Mouse (Mus musculus) adrenal gland, postnatal 25 days (tissue): ENCODE measurements around the gene Aurkb. TPM values are rescaled to one million over a fixed set of nuclear protein-coding genes. Genes with fewer than 3 reads are reported as not detected.
"Not testable (repeated sequence)": the region's sequence is repeated elsewhere in the genome, so short reads cannot be mapped to it uniquely, and the experiment has no call there.

Experiments used
- DNase-seq: peaks from one replicate; pipeline ENCODE4 v3.0.0; 2021; ENCODE audit warnings: mixed read lengths
- total RNA-seq: library from RNA; stranded (reverse); gene quantifications from 2 replicates; pipeline ENCODE4 v1.2.3, GENCODE M21; 2021

The Aurkb gene
- total RNA-seq, 1 experiment from 2014 or later = 9.7 TPM

DNA sequence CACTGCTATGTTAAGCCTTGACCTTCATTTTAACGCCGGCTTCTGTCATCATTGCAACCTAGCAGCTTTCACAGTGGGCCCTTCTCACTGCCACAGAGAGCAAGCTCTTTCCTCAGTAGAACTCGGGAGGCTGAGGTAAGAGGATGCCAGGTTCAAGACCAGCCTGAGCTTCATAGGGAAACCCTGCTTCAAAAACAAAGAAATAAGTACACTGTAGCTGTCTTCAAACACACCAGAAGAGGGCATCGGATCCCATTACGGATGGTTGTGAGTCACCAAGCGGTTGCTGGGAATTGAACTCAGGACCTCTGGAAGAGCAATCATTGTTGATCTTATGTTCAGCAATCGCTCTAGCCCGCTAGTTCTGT lies 35.4 kb downstream of the Aurkb start:
- no peak for DNase-seq

DNA sequence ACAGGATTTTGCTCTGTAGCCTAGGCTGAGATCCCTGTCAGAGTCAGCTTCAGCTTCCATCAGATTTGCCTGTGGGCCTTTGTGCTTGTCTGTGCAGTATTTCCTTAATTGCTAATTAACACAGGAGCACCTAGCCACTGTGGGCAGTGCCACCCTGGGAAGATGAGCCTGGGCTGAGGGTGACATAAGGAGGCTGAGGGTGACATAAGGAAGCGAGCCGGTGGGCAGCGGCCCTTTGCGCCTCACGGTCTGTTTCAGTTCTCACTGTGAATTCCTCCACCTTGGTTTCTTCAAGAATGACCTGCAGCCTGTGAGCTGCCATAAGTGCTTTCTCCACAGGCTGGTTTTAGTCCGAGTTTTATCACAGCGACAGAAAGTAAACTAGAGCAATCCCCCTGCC lies 36.2 kb downstream of the Aurkb start:
- DNase-seq = no peak

DNA sequence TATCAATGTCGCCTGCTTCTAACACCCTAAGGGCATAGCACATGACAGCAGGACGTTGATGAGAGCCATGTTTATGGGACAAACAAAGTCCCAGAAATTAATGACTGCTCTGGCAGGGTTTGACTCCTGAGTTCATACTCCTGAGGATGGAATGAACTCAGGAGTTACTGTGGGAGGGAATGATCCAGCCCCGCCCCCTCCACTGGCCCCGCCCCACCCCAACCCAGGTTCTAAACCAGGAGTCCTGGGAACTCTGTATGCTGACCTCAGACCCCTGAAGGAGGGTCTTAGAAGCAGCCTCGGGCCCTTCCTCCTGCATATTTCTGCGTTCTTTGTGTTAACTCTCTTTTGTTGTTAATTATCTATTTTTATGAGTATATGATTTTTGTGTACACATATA lies 40.2 kb downstream of the Aurkb start:
- DNase-seq = no peak

DNA sequence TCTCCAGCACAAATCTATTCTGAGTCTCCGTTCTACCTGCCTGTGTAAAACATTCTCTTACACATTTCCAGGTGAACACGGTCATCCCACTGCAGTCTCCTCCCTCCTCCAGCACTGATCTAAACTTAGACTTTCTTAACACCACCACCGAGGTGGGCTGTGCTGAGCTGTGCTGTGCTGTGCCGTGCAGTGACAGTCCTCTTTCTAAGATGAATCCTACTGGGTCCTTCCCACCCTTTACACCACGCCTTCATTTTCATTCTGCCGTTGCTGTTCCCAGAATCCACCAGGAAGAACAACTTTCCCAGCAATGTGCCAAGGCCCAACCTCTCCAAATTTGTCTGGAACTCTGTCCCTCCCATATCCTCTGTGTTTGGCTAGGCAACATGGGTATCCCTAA lies 40.9 kb downstream of the Aurkb start:
- DNase-seq = no peak

DNA sequence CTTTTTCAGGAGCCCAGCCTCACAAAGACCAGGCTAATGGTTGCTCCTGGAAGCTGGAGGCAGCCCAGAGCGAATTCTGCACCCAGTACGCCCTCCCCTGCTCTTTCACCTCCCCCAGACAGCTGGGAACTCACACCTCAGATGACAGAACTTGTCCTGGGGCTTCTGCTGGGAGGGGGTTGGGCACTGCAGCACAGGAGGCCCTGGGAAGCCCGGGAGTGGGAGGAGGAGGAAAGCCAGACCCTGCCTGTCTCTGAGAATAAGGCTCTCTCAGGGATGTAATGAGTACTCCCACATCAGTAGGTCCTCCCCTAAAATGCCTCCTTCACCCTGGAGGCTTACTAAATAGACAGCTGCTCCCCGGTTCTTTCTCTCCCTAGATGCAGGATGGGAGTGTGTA lies 41.6 kb downstream of the Aurkb start:
- DNase-seq = no peak

DNA sequence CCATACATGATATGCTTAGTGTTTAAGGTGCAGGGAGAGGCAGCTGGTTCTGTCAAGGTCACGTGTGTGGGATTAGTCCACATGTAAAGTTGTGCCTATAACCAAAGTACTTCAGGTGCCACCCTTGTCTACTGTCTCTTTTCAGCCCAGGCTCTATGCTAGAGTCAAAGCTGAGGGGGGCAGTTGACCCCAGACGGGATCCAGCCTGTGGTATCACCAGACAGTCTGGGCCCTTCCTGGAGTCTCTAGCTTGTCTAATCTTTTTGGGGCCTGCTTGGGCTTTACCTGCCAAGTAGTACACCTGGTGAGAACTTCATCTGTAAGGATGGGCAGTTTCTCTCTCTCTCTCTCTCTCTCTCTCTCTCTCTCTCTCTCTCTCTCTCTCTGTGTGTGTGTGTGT lies 42.1 kb downstream of the Aurkb start:
- DNase-seq = no peak

DNA sequence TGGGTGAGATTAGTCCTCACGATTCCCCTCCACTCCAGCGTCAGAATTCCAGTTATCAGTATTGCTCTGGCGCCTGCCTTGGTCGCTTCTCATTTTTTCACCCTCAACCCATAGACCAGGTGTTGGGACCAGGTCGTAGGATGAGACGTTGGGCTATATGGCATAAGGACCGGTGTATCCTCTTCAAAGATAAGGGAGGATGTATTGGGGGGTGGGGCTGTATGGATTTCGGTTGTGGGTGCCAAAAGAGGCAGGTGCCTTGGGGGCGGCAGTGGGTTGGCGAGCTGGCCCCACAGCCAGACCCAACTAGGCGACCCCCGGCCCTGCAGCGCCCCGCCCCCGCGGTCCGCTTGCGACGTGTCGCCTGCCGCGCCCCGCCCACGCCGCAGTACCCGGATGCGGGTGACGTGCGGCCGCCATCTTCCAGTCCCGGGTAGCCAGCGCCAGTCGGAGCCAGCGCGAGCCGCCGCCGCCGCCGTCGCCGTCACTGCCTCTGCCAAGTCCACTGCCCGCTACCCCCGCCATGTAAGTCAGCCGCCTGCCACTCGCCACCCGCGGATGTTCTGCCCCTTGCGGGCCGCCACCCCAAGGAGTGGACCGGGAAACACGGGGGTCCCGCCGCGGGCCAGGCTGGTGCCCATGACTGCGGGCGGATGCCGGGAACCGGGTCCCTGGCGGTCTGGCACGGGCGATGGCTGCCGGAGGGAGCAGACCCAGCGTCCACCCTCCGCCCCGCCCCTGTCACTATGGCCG lies 42.8 kb downstream of the Aurkb start, which contains the start of gene Vamp2:
Gene Vamp2, plus strand, starts transcription at position 388 of the 753 bp plus-strand sequence.
- DNase-seq = peak; percentile 92

DNA sequence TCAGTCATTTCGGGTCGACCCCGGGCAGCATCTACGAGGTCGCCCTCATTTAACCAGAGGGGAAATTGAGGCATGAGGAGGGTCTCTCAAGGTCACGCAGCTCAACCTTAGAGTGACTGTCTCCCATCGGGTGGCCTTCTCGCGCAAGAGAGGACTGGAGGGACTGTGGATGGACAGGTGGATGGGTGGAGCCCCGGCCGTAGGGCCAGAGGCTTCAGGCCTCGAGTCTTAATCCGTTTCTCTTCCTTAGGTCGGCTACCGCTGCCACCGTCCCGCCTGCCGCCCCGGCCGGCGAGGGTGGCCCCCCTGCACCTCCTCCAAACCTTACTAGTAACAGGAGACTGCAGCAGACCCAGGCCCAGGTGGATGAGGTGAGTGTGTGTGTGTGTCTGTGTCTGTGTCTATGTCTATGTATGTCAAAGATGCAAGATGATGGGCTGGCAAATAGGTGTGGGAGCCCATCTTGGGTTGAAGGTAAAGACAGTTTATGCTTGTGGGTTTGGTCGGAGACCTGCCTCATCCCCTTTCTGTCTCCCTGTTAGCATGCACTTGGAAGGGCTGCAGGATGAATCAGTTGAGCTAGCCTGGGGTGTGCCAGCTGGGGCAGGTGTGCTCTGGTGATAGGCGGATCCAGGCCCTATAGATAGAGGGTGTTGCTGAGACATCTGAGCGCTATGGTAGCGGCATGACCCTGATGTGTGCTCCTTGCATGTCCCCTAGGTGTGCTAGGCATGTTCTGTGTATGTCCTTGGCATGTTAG lies 43.6 kb downstream of the Aurkb start:
- DNase-seq = no peak

DNA sequence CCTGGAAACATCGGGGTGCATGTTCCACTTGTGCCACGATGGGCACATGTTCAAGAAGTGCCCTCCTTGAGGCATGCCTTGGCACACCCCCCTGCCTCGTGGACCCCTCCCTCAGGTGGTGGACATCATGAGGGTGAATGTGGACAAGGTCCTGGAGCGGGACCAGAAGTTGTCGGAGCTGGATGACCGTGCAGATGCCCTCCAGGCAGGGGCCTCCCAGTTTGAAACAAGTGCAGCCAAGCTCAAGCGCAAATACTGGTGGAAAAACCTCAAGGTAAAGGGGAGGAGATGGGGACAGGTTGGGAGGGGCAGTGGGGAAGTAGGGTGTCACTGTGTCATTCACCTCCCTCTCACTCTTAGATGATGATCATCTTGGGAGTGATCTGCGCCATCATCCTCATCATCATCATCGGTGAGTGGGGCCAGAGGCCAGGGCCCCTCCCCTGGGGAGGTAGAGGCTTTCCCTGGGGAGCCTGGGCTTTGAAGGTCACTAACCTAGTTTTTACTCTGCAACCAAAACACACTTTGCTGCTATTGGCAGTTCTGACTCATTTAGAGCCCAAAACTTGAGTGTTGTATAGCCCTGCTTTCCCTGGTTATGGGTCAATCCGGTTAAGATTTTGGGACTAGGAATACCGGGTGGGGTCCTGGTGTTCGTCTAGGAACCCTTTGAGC lies 44.3 kb downstream of the Aurkb start:
- no peak for DNase-seq

DNA sequence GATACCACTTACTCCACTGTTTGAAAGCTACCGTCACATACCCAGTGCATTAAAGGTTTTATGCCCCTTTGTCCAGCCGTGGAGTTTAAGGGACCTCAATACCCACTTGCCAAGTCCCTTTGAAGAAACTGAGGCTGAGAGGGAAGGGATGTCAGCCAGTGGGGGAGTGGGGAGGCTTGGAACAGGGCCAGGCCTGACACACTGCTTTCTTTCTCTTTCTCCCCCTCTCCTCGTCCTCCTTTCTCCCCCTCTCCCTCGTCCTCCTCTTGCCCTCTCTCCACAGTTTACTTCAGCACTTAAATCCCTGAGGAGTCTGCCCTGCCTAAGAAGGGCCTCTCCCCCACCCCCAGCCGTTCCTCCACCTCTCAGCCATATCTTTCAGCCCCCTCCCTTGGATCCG lies 44.9 kb downstream of the Aurkb start:
- DNase-seq = no peak

DNA sequence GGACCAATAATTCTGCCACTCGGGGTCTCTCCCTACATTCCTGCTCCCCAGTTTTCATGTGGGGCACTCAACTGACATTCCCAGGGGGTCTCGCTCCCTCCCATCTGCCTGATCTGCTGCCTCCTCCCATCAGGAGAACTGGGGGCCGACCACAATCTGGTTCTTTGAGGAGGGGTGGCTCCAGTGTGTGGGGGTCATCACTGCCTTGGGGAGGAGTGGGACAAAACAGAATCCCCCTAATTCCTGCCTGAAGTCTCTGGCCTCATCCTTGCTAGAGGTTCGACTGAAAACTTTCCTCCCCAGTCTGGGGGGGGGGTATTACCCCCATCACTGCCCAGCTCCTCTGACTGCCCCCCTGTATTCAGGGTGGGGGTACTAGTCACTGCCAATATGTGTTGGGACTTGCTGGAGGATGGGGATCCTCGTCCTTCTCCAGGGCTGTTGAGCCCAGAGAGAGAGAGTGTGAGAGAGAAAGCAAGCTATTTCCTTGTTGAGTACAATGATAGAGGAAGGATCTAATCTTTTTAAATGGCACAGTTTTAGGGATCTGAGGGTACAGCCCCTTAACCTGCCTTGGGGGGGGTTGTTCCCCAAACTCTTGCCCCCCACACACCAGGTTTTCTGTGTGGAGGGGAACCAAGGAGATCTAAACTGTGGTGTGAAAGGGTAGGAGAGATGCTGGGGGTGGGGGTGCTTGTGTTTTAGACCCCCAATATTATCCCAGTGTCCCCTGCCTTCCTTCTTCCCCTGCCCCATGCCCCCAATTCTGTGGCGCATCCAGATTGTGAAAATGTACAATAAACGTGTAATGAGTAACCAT lies 46.3 kb downstream of the Aurkb start:
- DNase-seq = no peak

DNA sequence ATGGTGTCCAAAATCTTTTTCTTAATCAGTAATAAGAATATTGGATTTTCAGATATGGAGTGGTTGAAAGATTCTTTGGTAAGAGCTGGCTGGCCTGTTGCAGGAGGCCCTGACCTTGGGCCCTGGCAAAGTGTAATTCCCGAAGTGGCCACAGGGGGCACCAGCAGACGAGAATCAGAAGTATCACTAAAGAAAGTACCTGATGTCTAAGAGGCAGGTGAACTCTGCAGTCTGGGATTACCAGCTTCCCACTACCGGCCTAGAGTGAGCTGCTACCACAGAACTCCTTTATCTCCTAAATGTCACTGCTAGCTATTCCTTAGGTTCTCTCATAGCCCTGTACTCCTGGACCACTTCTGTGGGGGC lies 46.9 kb downstream of the Aurkb start:
- DNase-seq = peak; percentile 90

DNA sequence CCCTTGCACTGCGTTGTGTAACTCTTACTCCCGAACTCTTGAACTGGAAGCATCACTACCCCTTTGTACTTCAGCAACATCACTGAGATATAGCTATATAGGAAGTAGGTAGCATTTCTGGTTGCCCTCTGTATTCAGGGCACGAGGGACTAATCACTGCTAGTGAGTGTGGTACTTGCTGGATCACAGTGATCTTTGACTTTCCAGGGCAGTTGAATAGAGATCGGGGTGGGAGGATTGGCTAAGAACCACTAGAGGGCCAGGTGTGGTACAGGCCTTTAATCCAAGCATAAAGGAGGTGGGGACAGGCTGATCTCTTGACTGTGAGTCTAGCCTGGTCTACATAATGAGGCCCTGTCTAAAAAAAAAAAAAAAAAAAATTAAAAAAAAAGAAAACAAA lies 47.4 kb downstream of the Aurkb start:
- DNase-seq = no peak

DNA sequence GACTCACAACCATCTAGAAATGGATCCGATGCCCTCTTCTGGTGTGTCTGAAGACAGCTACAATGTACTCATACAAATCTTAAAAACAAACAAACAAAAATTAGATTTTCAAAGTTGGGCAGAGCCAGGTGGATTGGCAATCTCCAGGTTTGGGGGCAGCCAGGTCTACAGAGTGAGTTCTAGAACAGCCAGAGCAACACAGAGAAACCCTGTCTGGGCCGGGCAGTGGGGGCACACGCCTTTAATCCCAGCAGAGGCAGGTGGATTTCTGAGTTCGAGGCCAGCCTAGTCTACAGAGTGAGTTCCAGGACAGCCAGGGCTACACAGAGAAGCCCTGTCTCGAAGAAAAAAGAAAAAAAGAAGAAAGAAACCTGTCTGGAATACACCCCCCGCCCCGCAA lies 48.4 kb downstream of the Aurkb start:
- not testable (repeated sequence) for DNase-seq

DNA sequence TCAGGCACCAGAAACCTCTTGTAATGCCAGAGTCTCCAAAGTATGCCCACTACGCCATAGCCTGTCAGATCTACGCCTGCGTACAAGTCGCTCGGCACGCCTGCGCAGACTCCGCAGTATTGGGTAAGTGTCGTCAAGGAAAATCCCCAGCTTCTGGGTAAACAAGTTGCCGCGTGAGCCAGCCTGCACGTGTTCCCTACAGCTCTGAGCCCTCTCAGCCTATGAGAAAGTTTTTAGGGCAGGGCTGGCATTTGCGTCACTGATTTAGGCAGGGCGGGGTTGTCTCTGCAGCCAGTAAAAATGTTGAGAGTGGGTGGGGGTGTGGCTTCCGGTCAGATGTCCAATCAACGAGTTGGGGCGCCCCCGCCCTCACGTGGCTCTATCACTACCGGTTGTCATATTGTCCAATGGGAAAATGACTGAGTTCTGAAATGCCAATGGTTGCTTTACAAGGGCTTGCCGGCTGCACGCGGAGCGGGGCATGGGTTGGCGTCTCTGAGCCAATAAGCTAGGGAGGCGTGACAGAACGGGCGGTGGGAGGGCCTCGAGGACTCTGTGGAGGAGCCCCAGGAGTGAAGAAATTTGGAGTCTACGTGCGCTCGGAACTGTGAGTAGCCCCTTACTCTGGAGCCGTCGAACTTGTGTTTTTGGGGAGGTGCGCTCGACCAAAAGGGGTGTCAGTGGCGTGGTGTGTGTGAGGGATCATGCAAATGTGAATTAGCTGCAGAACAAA lies 49.4 kb downstream of the Aurkb start, which contains the start of gene Per1:
Gene Per1, plus strand, starts transcription at position 521 of the 733 bp plus-strand sequence.
- peak; percentile 96 for DNase-seq

DNA sequence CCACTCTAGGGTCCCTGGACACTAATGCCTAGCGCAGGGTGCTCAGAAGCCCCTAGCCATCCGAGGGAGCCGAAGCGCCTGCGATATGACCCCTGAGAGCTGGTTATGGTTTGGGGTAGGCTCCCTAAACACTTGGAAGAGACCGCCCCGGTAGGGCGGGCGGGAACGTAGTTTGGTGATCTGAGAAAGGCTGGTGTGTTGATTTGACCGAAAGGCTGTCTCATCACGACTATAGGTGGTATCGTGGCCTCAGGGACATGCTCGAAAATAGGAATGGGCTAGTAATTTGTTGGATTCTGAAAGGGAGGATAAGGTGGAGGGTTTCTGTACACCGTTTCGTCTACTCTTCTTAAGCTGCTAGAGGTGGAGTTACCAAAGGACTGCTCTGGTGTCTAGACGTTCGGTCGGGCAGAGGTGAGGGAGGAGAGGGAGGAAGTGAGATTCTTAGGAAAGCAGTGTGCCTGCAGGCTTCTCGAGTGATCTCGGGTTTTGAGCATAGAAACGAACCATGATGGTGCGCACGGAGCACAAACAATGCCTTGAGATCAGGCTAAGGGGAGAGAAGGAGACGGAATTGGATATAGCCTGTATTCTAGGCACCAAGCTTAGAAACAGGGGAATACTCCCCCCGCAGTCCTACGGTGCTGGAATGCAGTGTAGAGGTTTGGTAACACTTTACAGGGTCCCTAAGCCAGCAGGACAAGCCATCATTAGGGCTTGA lies 50.2 kb downstream of the Aurkb start:
- DNase-seq = no peak

DNA sequence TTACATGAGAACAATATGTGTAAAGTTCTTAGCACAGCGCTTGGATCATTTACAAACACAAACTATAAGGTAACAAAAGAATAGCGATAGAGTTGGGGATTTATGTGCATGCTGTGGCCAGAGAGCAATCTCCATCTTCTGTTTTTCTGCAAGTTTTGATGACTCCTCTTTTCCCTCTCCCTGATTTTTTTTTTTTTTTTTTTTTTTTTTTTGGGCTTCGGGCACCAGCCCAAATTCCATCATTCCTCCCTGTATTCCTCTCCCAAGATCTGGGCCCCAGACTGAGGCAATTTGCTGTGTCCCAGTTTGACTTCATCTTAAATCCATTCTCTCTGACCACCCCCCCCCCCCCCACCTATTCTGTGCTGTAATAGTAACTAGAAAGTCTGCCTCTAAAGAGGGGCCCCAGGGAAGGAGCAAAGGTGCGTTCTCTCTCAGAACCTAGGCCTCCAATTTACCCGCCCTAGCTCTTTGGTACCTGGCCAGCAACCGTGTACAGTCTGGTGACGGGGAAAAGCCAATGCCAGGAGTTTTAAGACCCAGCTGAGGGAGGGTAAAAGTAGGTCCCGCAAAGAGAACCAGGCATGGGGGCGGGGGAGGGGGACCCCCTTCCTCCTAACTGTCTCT lies 51.0 kb downstream of the Aurkb start:
- no peak for DNase-seq

DNA sequence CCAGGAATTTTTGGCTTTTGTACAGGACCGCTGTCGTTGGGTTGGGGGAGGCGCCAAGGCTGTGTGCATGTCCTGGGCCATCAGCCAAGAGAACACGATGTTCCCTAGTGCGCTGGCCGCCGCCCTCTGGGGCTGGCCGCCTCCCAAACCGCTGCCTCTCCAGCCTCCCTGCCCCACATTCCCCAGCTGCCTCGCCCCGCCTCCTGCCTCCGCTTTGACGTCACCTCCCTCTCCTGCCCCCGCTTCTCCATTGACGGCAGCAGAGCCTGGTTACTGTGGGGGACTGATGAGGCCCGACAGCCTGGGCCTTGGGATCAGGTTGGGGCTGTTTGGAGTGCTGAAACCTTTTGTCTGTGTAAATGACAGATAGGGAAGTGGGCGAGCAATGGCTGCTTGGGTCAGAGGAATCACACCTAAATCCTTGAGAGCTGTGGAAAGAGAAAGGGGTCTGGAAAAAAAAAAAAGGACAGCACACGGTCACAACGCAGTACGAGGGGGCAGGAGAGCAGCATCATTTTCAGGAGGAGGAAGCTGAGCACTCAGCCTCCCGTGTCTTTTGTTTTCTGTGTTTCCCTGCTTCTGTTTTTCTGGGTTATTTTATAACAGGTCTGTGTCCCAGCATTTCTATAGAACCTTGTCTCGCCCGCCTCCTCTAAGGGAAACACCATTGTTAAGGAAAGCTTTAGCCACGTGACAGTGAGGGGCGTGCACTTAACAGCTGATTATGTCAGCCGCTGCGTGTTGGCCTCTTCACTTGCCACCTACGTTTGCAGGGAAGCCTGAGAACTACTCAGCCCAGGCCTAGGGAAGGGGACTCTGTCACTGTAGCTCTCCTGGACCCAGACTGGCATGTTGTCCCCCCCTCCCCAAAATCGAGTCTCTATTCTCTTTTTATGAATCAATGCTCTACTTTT lies 51.8 kb downstream of the Aurkb start:
- peak; percentile 99 for DNase-seq

DNA sequence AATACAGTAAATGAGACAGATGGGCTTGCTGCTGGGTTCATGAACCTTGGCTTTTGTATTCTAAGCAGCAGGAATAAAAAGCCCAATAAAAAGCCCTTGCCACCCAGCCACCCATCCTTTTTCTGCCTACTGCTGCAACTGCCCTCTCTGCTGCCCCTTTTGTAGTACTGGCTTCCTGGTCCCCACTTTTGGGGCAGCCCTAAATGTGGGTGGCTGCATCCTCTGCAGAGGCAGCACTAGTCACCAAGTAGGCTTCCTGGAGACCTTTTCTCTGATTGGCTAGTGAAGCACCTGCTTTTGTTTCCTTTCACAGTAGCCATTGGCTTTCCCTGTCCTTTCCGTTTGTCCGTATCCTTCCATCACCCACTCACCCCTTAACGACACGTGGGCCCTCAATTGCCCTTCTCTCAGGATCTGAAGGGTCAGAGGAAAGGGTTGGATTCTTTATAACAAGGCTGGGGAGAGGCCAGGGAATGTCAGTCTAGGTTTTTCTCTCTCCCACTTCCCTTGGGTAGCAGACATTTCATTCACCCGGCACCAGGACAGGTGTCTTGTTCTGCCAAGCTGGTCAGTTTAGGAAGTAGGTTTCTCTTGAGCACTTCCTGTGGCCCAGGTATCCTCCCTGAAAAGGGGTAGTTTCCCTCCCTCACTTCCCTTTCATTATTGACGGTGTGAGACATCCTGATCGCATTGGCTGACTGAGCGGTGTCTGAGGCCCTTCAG lies 52.8 kb downstream of the Aurkb start:
- DNase-seq = no peak
